Mouse (Mus musculus) liver, embryonic 12.5 days (tissue): ENCODE measurements around the gene Jph2. TPM values are rescaled to one million over a fixed set of nuclear protein-coding genes. Genes with fewer than 3 reads are reported as not detected.

Experiments used
- ATAC-seq: fragments of 200-750 bp; cut with Nextera tagmentation; 2 replicates; pipeline ENCODE4 v1.8.0; 2017; ENCODE audit warnings: moderate number of reproducible peaks, mild to moderate bottlenecking, moderate library complexity
- H3K27ac ChIP-seq: fragments of 300-500 bp; sonication (generic); 2 replicates; pipeline ENCODE4 v1.5.1; 2016; ENCODE audit warnings: mild to moderate bottlenecking
- H3K27me3 ChIP-seq: fragments of 300-500 bp; sonication (generic); replicated peaks from 2 replicates; pipeline ENCODE4 v1.6.1; 2016; ENCODE audit warnings: mild to moderate bottlenecking, moderate library complexity
- H3K36me3 ChIP-seq: fragments of 300-500 bp; sonication (generic); 2 replicates; pipeline ENCODE4 v1.6.1; 2016; ENCODE audit warnings: mild to moderate bottlenecking, moderate library complexity
- H3K4me1 ChIP-seq: fragments of 300-500 bp; sonication (generic); 2 replicates; pipeline ENCODE4 v1.6.1; 2016
- H3K4me2 ChIP-seq: fragments of 300-500 bp; sonication (generic); 2 replicates; pipeline ENCODE4 v1.6.1; 2016; ENCODE audit warnings: mild to moderate bottlenecking, moderate library complexity
- H3K4me3 ChIP-seq: fragments of 300-500 bp; sonication (generic); 2 replicates; pipeline ENCODE4 v1.5.1; 2016; ENCODE audit warnings: mild to moderate bottlenecking, moderate library complexity
- H3K9ac ChIP-seq: fragments of 300-500 bp; sonication (generic); 2 replicates; pipeline ENCODE4 v1.6.1; 2016; ENCODE audit warnings: mild to moderate bottlenecking, moderate library complexity
- H3K9me3 ChIP-seq: fragments of 300-500 bp; sonication (generic); replicated peaks from 2 replicates; pipeline ENCODE4 v1.6.1; 2016; ENCODE audit warnings: mild to moderate bottlenecking, moderate library complexity
- WGBS: fragments of 180-500 bp; shearing (Covaris S2); methylation state at CpG from one replicate; pipeline ENCODE4 v1.1.7; 2016; ENCODE audit not compliant: insufficient replicate concordance; 5-methylcytosine and 5-hydroxymethylcytosine counted together
- polyA plus RNA-seq: library from polyadenylated mRNA; unstranded; fragments of >200 nt; fragmentation: Nextera tagmentation; extraction: Ambion mirVana; gene quantifications from 2 replicates; pipeline ENCODE4 v1.2.1, GENCODE M21; 2016

Gene Jph2
- polyA plus RNA-seq, 1 experiment from 2014 or later: 0.12 TPM

DNA sequence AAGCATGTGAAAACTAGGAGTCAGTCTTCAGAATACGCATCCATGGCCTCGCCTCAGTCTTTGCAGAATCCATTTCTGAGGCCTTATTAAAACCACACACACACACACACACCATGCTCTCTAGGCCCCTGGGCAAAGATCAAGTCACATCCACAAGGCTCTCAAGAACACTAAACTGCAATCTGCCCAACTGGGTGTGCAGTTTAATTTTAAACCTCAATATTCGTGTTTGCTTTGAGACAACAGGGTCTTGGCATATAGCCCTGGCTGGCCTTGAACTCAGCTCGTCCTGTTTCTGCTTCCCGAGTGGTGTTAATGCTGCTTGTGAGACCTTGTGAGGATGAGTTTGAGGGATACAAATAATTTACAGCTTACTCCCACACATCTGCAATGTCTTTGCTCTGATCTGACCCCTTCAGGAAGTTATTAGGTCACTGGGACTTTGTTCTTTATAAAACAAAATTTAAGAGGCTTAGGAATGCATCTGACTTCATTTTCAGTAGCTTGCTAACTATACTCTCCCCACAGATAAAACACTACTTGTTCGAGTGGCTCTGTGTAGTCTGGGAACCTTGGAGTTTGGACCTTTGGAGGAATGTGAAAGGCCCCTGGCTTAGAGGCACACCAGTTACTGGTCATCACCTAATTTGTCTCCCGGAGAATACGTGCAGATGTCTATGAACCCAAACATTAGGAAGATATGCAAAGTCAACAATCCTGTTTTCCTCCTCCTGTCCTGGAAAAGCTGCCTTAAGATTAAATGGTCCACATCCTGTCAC, 6.4 kb upstream of the Jph2 start:
- WGBS: 71% methylated on average over 8 of the region's 8 CpGs
- no peak overlapping the region for H3K27ac ChIP-seq
- H3K36me3 ChIP-seq: peaks cover 33% of the 10 kb centered on the region
- no peak overlapping the region for H3K9ac ChIP-seq
- H3K4me1 ChIP-seq: no peaks in the 10 kb centered on the region
- H3K27me3 ChIP-seq: 0 out of 2 replicates have a peak, but pooled peaks cover 3% of the 10 kb centered on the region
- H3K9me3 ChIP-seq: no peaks in the 10 kb centered on the region
- no peak overlapping the region for H3K4me3 ChIP-seq
- no peak for ATAC-seq
- no peak overlapping the region for H3K4me2 ChIP-seq

DNA sequence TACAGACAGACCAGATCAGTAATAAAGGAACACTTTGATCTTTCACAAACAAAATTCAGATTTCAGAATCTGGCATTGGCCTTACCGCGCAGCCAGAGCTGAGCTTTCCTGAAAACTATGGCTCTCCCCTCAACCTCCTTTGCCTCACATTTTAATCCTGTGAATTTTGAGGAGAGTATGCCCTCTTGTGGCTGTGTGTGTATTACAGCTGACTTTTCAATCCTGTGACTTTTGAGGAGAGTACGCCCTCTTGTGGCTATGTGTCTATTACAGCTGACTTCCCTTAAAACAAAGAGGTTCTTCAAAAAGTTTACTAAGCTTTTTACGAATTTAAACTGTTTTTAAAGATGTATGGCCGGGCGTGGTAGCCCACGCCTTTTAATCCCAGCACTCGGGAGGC, 3.4 kb upstream of the Jph2 start:
- ATAC-seq: no peak
- H3K27ac ChIP-seq: no peak overlapping the region
- 4% methylated on average over 8 of the region's 8 CpGs for WGBS

DNA sequence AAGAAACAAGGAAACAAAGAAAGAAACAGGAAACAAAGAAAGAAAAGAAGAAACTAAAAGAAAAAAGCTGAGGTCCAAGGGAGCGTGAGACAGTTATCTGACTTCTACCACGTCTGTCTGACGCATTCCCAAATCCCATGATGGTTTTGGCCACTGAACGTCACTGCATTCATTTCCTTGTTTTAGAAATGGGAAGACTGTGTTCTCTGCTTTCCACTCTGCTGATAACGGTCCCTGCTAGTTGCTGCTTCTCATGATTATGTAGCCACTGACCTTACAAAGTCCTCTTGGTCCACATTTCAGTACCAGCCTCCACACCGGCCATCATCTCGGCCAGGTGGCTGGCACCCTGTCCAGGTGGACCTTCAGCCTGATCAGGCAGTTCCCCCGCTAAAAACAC, 1.4 kb upstream of the Jph2 start:
- 55% methylated on average over 8 of the region's 8 CpGs for WGBS
- no peaks in the 10 kb centered on the region for H3K36me3 ChIP-seq
- no peak overlapping the region for H3K4me2 ChIP-seq
- no peak overlapping the region for H3K9ac ChIP-seq
- peaks cover 26% of the 10 kb centered on the region for H3K27me3 ChIP-seq
- no peaks in the 10 kb centered on the region for H3K4me1 ChIP-seq
- no peaks in the 10 kb centered on the region for H3K9me3 ChIP-seq
- no peak for ATAC-seq
- no peak overlapping the region for H3K4me3 ChIP-seq
- H3K27ac ChIP-seq: no peak overlapping the region

More for the DNA sequence above, 3.4 kb upstream of the Jph2 start:
- Histone ChIP-seq H3K9me3 (no peaks in the 10 kb centered on the region), H3K4me1 (no peaks in the 10 kb centered on the region), H3K4me3 (no peak overlapping the region), H3K9ac (no peak overlapping the region), H3K36me3 (peaks cover 10% of the 10 kb centered on the region), H3K27me3 (peaks cover 19% of the 10 kb centered on the region), H3K4me2 (no peak overlapping the region)

DNA sequence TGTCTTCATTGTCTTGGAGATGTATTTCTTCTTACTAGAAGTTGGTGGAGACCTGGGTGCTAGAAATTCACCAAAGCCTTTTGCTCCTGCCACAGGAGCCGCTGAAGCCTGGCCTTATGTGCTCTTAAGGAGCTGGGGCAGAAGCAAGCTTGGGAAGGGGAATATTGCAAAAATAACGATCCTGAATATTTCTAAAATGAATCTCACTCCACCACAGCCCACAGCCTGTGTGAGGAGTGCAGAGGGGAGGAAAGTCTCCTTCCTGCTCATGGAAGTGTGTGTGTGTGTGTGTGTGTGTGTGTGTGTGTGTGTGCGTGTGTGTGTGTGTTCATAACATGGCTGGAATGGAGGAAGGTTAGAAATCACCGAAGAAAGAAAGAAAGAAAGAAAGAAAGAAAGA, 977 bp upstream of the Jph2 start:
- 69% methylated on average over 4 of the region's 4 CpGs for WGBS
- Histone ChIP-seq H3K4me1 (no peaks in the 10 kb centered on the region), H3K27me3 (peaks cover 26% of the 10 kb centered on the region), H3K9me3 (no peaks in the 10 kb centered on the region), H3K4me2 (no peak overlapping the region), H3K36me3 (no peaks in the 10 kb centered on the region), H3K9ac (no peak overlapping the region), H3K4me3 (no peak overlapping the region), H3K27ac (no peak overlapping the region)
- ATAC-seq: no peak

DNA sequence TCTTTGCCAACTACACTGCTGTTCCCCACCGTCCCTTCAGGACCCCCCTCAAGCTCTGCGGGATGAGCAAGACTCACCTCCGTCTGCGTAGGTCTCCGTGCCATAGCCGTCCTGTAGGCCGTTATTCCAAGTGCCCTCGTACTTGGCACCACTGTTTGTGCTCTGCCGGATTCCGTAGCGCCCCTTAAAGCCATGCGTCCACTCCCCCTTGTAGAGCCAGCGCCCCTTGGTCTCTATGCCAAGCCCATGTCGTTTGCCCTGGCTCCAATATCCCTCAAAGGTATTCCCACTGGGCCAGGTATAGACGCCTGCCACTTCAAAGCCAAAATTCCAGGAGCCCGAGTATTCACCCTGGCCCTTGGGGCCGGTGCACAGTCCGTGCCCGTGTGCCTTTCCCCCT, 722 bp downstream of the Jph2 start:
- no peak overlapping the region for H3K9ac ChIP-seq
- no peak overlapping the region for H3K27ac ChIP-seq
- no peaks in the 10 kb centered on the region for H3K4me1 ChIP-seq
- peaks cover 26% of the 10 kb centered on the region for H3K27me3 ChIP-seq
- no peak for ATAC-seq
- no peak overlapping the region for H3K4me3 ChIP-seq
- H3K4me2 ChIP-seq: no peak overlapping the region
- H3K36me3 ChIP-seq: no peaks in the 10 kb centered on the region
- WGBS: 83% methylated on average over 19 of the region's 19 CpGs
- no peaks in the 10 kb centered on the region for H3K9me3 ChIP-seq

DNA sequence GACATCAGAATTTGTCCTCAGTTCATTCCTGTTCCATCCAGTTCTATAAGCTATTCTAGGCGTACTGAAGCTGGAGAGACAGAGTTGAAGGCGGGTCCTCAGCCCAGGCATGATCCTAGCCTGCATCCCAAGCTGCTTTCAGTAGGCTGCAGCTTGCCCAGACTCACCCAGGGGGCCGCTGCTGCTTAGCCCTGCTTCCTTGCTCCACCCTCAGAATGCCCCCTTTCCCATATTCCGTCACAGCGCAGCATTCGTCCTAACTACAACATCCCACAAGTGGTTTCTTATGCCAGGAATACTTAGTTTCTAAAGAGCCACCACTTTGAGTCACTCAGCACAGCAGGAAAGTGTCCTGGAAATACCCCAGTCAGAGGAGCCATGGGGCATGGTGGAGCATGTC, 2.8 kb downstream of the Jph2 start:
- Histone ChIP-seq H3K36me3 (no peaks in the 10 kb centered on the region), H3K9ac (no peak overlapping the region), H3K4me2 (no peak overlapping the region), H3K27ac (no peak overlapping the region), H3K27me3 (peaks cover 31% of the 10 kb centered on the region), H3K4me1 (no peaks in the 10 kb centered on the region), H3K9me3 (no peaks in the 10 kb centered on the region), H3K4me3 (no peak overlapping the region)
- WGBS: 58% methylated on average over 6 of the region's 6 CpGs
- ATAC-seq: no peak

DNA sequence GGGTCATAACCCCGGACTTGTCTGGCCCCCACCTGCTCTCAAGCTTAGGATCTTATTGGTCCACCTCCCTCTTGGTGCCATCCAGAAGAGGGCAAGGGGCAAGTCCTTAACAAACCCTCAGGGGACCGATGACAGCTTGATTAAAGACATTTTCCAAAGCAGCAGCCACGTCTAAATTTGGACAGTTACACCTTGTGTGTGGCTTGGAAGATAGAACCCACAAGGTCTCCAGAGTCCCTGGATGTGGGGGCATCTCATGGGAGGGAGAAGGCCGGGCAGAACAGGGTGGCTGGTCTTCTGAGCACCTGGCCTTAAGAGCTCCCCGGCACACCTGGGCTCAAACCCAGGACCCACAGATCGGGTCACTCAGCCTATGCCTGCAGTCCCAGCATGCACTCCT, 3.8 kb downstream of the Jph2 start:
- H3K4me2 ChIP-seq: no peak overlapping the region
- H3K4me3 ChIP-seq: no peak overlapping the region

DNA sequence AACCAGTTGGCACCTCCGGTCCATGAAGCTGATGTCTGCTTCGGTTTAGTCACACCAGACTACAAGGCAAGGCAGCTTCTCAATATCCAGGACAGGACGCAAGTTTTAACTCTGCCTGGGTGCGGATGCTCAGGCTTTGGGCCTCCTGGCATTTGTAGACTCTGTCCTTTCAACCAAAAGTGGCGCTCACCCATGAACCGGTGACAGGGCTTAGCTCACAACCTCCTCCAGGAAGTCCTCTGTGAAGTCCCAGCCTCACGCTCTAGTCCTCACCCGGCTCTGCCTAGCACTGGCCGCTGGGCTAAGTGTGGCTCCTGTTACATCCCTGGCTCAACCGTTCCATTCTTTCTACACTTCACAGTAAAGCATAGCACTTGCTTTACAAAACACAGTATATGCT, 4.6 kb downstream of the Jph2 start:
- Histone ChIP-seq H3K4me3 (no peak overlapping the region), H3K27ac (no peak overlapping the region), H3K9ac (no peak overlapping the region), H3K9me3 (no peaks in the 10 kb centered on the region), H3K4me1 (no peaks in the 10 kb centered on the region), H3K36me3 (no peaks in the 10 kb centered on the region), H3K4me2 (no peak overlapping the region), H3K27me3 (peaks cover 27% of the 10 kb centered on the region)
- ATAC-seq: no peak
- 85% methylated on average over 10 of the region's 10 CpGs for WGBS

More for the DNA sequence above, 3.8 kb downstream of the Jph2 start:
- 67% methylated on average over 6 of the region's 6 CpGs for WGBS
- Histone ChIP-seq H3K9me3 (no peaks in the 10 kb centered on the region), H3K4me1 (no peaks in the 10 kb centered on the region), H3K27ac (no peak overlapping the region), H3K9ac (no peak overlapping the region), H3K27me3 (peaks cover 28% of the 10 kb centered on the region), H3K36me3 (no peaks in the 10 kb centered on the region)
- ATAC-seq: no peak

DNA sequence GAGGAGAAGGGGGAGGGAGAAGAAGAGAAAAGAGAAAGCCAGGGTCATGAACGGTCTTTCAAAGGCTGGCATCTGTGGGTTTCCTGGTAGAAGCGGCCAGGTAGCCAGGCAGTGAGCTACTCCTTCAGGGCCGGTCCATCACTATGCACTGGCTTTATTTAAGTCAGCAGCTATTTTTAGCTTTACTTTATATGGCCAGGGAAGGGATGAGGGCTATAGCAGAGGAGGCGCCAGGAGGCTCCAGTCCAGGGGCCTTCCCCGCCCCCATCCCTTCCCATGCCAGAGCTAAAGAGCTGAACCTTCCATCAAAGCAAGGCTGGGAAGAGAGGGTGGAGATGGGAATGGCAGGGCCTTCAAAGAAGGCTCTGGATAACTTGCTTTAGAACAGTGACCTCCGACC, 5.4 kb downstream of the Jph2 start:
- no peaks in the 10 kb centered on the region for H3K4me1 ChIP-seq
- H3K27me3 ChIP-seq: peaks cover 19% of the 10 kb centered on the region
- no peaks in the 10 kb centered on the region for H3K36me3 ChIP-seq
- WGBS: 61% methylated on average over 6 of the region's 6 CpGs
- no peak overlapping the region for H3K27ac ChIP-seq
- no peak overlapping the region for H3K4me3 ChIP-seq
- H3K9ac ChIP-seq: no peak overlapping the region
- no peaks in the 10 kb centered on the region for H3K9me3 ChIP-seq
- H3K4me2 ChIP-seq: no peak overlapping the region
- ATAC-seq: no peak

DNA sequence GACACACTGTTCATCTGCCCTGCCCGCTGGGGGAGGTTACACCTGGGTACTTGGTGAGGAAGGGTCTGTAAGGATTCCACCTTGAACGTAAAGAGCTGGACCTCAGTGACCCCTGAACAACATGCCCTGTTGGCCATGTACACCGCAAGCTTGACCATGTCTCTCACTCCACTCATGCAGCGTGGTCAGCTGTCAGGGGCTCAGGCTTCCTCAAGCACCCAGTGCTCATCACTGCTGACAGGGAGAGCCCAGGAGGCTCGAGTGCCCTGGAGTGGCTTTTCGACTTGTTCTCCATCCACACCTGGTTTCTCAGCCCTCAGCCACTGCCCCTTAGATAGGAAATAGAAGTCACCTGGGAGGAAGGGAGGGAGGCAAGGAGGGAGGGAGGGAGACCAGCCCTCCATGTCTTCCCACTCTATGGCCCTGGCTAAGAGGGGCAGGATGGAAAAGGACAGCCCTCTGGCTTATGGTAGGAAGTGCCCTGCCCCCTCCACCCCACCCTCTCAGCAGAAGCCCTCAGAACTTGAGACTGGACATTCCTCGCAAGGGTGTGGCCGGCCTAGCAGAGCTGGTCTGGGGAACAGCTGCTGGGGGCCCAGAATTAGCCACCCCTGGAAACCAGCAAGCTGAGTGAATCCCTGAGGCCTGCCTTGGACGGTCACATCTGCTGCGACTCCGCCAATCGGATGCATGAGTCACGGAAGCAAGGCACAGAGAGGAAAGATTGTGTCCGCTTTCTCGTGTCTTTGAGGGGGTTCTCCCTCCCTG, 11.2 kb downstream of the Jph2 start:
- no peaks in the 10 kb centered on the region for H3K36me3 ChIP-seq
- H3K4me2 ChIP-seq: no peak overlapping the region
- H3K9ac ChIP-seq: no peak overlapping the region
- H3K4me1 ChIP-seq: 0 out of 2 replicates have a peak, but pooled peaks cover 7% of the 10 kb centered on the region
- H3K4me3 ChIP-seq: no peak overlapping the region
- WGBS: 49% methylated on average over 15 of the region's 15 CpGs
- H3K27ac ChIP-seq: no peak overlapping the region
- ATAC-seq: 0 out of 2 replicates have a peak, but pooled peaks have one; percentile 10
- H3K27me3 ChIP-seq: peaks cover 34% of the 10 kb centered on the region; the same call in 1 of the 2 replicates
- no peaks in the 10 kb centered on the region for H3K9me3 ChIP-seq

DNA sequence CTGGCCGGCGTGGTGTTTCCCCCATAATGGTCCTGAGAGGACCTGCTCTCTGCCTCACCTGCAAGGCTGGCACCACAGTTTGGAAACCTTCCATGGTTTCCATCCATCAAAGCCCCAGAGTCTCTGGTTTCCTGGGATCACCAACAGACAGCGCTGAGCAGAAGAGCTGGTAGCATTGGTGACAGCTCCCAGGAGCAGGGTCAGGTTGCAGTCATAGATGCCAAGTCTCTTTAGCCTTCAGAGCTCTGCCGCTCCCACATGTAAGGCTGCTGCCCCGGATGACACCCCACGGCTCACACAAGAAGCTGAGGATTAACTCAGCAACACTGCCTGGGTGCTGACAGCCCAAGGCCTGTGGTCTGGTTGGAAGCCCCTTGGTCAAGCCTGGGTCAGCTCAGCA, 12.7 kb downstream of the Jph2 start:
- H3K4me1 ChIP-seq: 0 out of 2 replicates have a peak, but pooled peaks cover 7% of the 10 kb centered on the region
- H3K9me3 ChIP-seq: no peaks in the 10 kb centered on the region
- no peak overlapping the region for H3K4me3 ChIP-seq
- no peaks in the 10 kb centered on the region for H3K36me3 ChIP-seq
- no peak for ATAC-seq
- no peak overlapping the region for H3K9ac ChIP-seq
- peaks cover 37% of the 10 kb centered on the region; the same call in 1 of the 2 replicates for H3K27me3 ChIP-seq
- H3K4me2 ChIP-seq: no peak overlapping the region
- 68% methylated on average over 6 of the region's 6 CpGs for WGBS
- H3K27ac ChIP-seq: no peak overlapping the region

DNA sequence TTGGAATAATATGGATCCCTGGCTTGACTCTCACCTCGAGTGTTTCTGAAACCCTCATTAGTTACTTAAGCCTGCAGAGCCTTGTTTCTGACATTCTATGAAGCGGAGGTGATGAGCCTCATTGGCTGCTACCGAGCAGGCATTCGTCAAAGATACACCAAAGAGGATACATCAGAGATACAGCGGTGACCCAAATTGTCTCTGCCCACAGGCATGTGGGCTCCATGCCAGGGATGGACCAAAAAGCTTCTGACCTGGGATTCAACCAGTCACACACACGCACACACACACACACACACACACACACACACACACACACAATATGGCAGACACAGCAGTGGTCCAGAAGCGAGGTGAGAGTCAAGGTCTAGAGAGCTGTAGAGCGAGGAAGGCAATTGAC, 16.5 kb downstream of the Jph2 start:
- Histone ChIP-seq H3K9me3 (no peaks in the 10 kb centered on the region), H3K9ac (no peak overlapping the region), H3K4me3 (no peak overlapping the region), H3K27me3 (peaks cover 67% of the 10 kb centered on the region), H3K36me3 (no peaks in the 10 kb centered on the region), H3K27ac (no peak overlapping the region), H3K4me1 (no peaks in the 10 kb centered on the region), H3K4me2 (no peak overlapping the region)
- 65% methylated on average over 8 of the region's 8 CpGs for WGBS
- ATAC-seq: no peak
